Mouse (Mus musculus): ENCODE data around the gene Plekhg1.

Plekhg1 gene

GRCm38 (mm10) chr10:3958591-3958990 is 218.4 kb downstream of the Plekhg1 start:
- DNase-seq (ENCODE audit: low read depth): no peak

- no peak for DNase-seq (ENCODE audit: low read depth)
Measured at GRCm38 (mm10) chr10:3969026-3969425, 228.9 kb downstream of the Plekhg1 start.

- peak; percentile 65 for DNase-seq (ENCODE audit: low read depth)
Measured at GRCm38 (mm10) chr10:3972237-3972636, 232.1 kb downstream of the Plekhg1 start.

GRCm38 (mm10) chr10:3972981-3973588 is 232.9 kb downstream of the Plekhg1 start, which contains the start of gene Mthfd1l:
TSS of gene Mthfd1l (plus strand) at chr10:3973118.
- DNase-seq (ENCODE audit: low read depth): peak; percentile 95

- peak; percentile 97 for DNase-seq (ENCODE audit: low read depth)
Measured at GRCm38 (mm10) chr10:3973589-3974070, 233.5 kb downstream of the Plekhg1 start.

GRCm38 (mm10) chr10:3974380-3974779 is 234.2 kb downstream of the Plekhg1 start:
- DNase-seq (ENCODE audit: low read depth): no peak

- peak; percentile 42 for DNase-seq (ENCODE audit: low read depth)
Measured at GRCm38 (mm10) chr10:3975898-3976622, 235.9 kb downstream of the Plekhg1 start.

DNA sequence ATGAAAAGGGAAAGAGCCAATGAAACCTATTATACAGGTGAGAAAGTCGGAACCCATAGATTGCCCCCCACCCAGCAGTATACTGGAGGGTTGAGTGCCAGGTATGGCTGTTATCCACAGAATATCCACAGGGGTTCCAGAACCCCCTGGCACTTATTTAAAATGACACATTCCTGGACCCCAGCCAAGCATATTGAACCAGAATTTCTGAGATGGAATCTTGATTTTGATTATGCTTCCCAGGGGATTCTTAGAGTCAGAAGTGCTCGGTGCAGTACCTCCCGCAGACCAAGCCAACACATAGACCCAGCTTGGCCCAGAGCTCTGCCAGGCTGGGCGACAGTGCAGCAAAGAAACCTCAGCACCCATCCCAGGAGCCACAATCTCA is 236.5 kb downstream of the Plekhg1 start:
- DNase-seq (ENCODE audit: low read depth): no peak

GRCm38 (mm10) chr10:3978326-3978725 is 238.2 kb downstream of the Plekhg1 start:
- DNase-seq (ENCODE audit: low read depth): no peak

GRCm38 (mm10) chr10:3978792-3979488 is 238.8 kb downstream of the Plekhg1 start:
- DNase-seq (ENCODE audit: low read depth): no peak

DNA sequence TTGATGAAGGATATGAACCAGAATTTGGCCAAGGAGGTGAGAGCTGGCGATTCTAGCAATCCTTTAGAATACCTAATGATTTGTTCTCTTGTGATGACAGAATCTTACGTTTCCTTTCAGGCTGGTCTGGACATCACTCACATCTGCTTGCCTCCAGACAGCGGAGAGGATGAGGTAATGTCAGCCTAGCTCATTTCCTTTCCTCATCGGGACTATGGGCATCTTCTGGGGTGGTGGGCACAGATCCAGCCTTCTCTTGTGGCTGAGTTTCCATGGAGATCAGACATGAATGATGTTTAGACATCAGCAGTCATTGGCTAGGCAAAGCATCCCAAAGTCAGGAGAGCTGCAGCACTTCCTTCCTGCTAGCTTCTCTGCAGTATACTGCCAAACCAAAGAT is 240.1 kb downstream of the Plekhg1 start:
- DNase-seq (ENCODE audit: low read depth): no peak

GRCm38 (mm10) chr10:3990295-3990883 is 250.2 kb downstream of the Plekhg1 start:
- DNase-seq (ENCODE audit: low read depth): no peak

DNA sequence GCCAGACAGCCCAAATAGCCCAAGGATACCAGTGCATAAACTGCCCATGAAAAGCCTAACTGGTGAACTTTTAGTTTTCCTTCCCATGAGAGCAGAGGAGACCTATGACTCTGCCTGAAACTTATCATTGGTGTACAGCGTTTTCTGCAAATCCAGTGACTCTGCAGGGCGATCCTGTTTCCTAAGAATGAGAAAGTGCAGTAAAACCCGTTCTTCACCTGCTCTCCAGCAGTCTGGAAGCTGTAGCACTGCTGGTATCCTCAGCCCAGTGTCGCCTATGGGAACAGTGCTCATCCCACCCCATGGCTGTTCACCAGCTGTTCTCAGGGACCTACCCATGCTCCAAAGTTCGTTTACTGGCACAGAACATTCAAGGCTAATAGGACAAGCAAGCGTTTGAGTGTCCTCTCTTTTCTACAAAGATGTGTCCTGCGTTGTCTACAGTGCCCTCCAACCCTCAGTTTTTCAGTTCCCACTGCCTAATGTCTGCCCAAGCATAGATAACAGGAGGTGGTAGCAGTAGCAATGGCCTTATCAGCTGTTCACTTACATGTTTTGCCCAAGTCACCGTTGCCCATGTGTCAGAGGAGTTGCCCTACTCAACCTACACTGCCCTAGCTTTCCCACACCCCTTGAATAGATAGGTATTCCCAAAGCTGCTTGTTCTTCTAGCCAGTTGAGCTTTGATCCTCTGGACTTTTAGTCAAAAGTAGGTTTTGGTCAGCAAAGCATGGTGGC is 253.4 kb downstream of the Plekhg1 start:
- DNase-seq (ENCODE audit: low read depth): no peak

- DNase-seq (ENCODE audit: low read depth): peak; percentile 35
Measured at GRCm38 (mm10) chr10:3995277-3995676, 255.1 kb downstream of the Plekhg1 start.

- peak; percentile 85 for DNase-seq (ENCODE audit: low read depth)
Measured at GRCm38 (mm10) chr10:3996170-3996876, 256.2 kb downstream of the Plekhg1 start.

- DNase-seq (ENCODE audit: low read depth): no peak
Measured at GRCm38 (mm10) chr10:3997851-3998426, 257.8 kb downstream of the Plekhg1 start.

- DNase-seq (ENCODE audit: low read depth): no peak
Measured at GRCm38 (mm10) chr10:4002711-4003110, 262.5 kb downstream of the Plekhg1 start.

DNA sequence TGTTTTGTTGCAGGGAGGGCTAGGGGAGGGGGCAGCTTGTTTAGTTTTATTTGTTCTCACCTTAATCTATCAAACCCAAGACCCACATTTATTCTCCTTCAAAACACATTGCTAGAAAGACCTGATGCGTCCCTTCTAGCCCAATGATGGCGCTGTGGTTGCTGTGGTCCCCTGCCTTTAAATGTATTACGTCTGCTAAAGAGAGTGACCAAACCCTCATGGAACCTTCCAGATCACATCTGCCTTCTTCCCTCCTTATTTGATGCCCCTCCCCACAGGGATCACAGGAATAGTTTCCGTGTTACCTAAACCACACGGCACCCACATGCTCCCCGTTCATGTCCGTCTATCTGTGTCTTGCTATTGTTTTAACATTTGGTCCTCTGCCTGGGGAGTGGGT is 265.0 kb downstream of the Plekhg1 start:
- DNase-seq (ENCODE audit: low read depth): no peak

- no peak for DNase-seq (ENCODE audit: low read depth)
Measured at GRCm38 (mm10) chr10:4006296-4007015, 266.3 kb downstream of the Plekhg1 start.

All from 416B (cell line).